Mouse (Mus musculus): ENCODE results near the gene Adgrl1. TPM values are rescaled to one million over a fixed set of nuclear protein-coding genes. Genes with fewer than 3 reads are reported as not detected.

Gene Adgrl1
- polyA plus RNA-seq, 1 experiment from 2014 or later = 0.04 TPM

- Histone ChIP-seq H3K36me3 (ENCODE audit: inconsistent target) (no peaks in the 10 kb centered on the region), H3K4me3 (ENCODE audit: inconsistent target) (no peak overlapping the region), H3K79me2 (ENCODE audit: inconsistent target) (no peaks in the 10 kb centered on the region), H3K27ac (no peak overlapping the region)
- 96% methylated on average over 6 of the region's 6 CpGs for WGBS (ENCODE audit: missing documents)
Measured at GRCm38 (mm10) chr8:83917566-83917965, 17.7 kb downstream of the Adgrl1 start.

- no peak overlapping the region for H3K4me3 ChIP-seq (ENCODE audit: inconsistent target)
- H3K27ac ChIP-seq = no peak overlapping the region
- H3K36me3 ChIP-seq (ENCODE audit: inconsistent target) = no peaks in the 10 kb centered on the region
- WGBS (ENCODE audit: missing documents) = 82% methylated on average over 3 of the region's 3 CpGs
- no peaks in the 10 kb centered on the region for H3K79me2 ChIP-seq (ENCODE audit: inconsistent target)
Measured at GRCm38 (mm10) chr8:83921558-83921957, 21.7 kb downstream of the Adgrl1 start.

- WGBS (ENCODE audit: missing documents) = 86% methylated on average over 8 of the region's 8 CpGs
- H3K79me2 ChIP-seq (ENCODE audit: inconsistent target) = no peaks in the 10 kb centered on the region
- H3K36me3 ChIP-seq (ENCODE audit: inconsistent target) = no peaks in the 10 kb centered on the region
- H3K27ac ChIP-seq = no peak overlapping the region
- H3K4me3 ChIP-seq (ENCODE audit: inconsistent target) = no peak overlapping the region
Measured at GRCm38 (mm10) chr8:83922727-83923126, 22.8 kb downstream of the Adgrl1 start.

- no peak overlapping the region for H3K4me3 ChIP-seq (ENCODE audit: inconsistent target)
- 95% methylated on average over 5 of the region's 5 CpGs for WGBS (ENCODE audit: missing documents)
Measured at GRCm38 (mm10) chr8:83924585-83924984, 24.7 kb downstream of the Adgrl1 start.

GRCm38 (mm10) chr8:83926266-83926665 lies 26.4 kb downstream of the Adgrl1 start:
- Histone ChIP-seq H3K79me2 (ENCODE audit: inconsistent target) (no peaks in the 10 kb centered on the region), H3K4me3 (ENCODE audit: inconsistent target) (no peak overlapping the region), H3K36me3 (ENCODE audit: inconsistent target) (no peaks in the 10 kb centered on the region), H3K27ac (no peak overlapping the region)
- WGBS (ENCODE audit: missing documents) = 91% methylated on average over 6 of the region's 7 CpGs

More at GRCm38 (mm10) chr8:83924585-83924984, 24.7 kb downstream of the Adgrl1 start:
- no peaks in the 10 kb centered on the region for H3K79me2 ChIP-seq (ENCODE audit: inconsistent target)
- H3K36me3 ChIP-seq (ENCODE audit: inconsistent target) = no peaks in the 10 kb centered on the region
- no peak overlapping the region for H3K27ac ChIP-seq

GRCm38 (mm10) chr8:83934222-83934621 lies 34.3 kb downstream of the Adgrl1 start:
- WGBS (ENCODE audit: missing documents) = 85% methylated on average over 5 of the region's 5 CpGs
- Histone ChIP-seq H3K79me2 (ENCODE audit: inconsistent target) (no peaks in the 10 kb centered on the region), H3K27ac (no peak overlapping the region), H3K36me3 (ENCODE audit: inconsistent target) (no peaks in the 10 kb centered on the region), H3K4me3 (ENCODE audit: inconsistent target) (no peak overlapping the region)

- Histone ChIP-seq H3K36me3 (ENCODE audit: inconsistent target) (no peaks in the 10 kb centered on the region), H3K4me3 (ENCODE audit: inconsistent target) (no peak overlapping the region), H3K79me2 (ENCODE audit: inconsistent target) (no peaks in the 10 kb centered on the region), H3K27ac (no peak overlapping the region)
- 96% methylated on average over 2 of the region's 2 CpGs for WGBS (ENCODE audit: missing documents)
Measured at GRCm38 (mm10) chr8:83934994-83935393, 35.1 kb downstream of the Adgrl1 start.

- H3K4me3 ChIP-seq (ENCODE audit: inconsistent target) = no peak overlapping the region
- 97% methylated on average over 8 of the region's 8 CpGs for WGBS (ENCODE audit: missing documents)
- H3K79me2 ChIP-seq (ENCODE audit: inconsistent target) = no peaks in the 10 kb centered on the region
- no peak overlapping the region for H3K27ac ChIP-seq
- H3K36me3 ChIP-seq (ENCODE audit: inconsistent target) = no peaks in the 10 kb centered on the region
Measured at GRCm38 (mm10) chr8:83935435-83935834, 35.5 kb downstream of the Adgrl1 start.

- Histone ChIP-seq H3K79me2 (ENCODE audit: inconsistent target) (no peaks in the 10 kb centered on the region), H3K4me3 (ENCODE audit: inconsistent target) (no peak overlapping the region), H3K27ac (no peak overlapping the region), H3K36me3 (ENCODE audit: inconsistent target) (no peaks in the 10 kb centered on the region)
- 91% methylated on average over 6 of the region's 7 CpGs for WGBS (ENCODE audit: missing documents)
Measured at GRCm38 (mm10) chr8:83937645-83938044, 37.7 kb downstream of the Adgrl1 start.

GRCm38 (mm10) chr8:83938330-83938729 lies 38.4 kb downstream of the Adgrl1 start:
- no peaks in the 10 kb centered on the region for H3K36me3 ChIP-seq (ENCODE audit: inconsistent target)

GRCm38 (mm10) chr8:83941066-83941677 lies 41.3 kb downstream of the Adgrl1 start:
- WGBS (ENCODE audit: missing documents) = 79% methylated on average over 6 of the region's 6 CpGs
- no peak overlapping the region for H3K4me3 ChIP-seq (ENCODE audit: inconsistent target)
- H3K79me2 ChIP-seq (ENCODE audit: inconsistent target) = no peaks in the 10 kb centered on the region
- H3K36me3 ChIP-seq (ENCODE audit: inconsistent target) = no peaks in the 10 kb centered on the region
- no peak overlapping the region for H3K27ac ChIP-seq

More at GRCm38 (mm10) chr8:83938330-83938729, 38.4 kb downstream of the Adgrl1 start:
- H3K79me2 ChIP-seq (ENCODE audit: inconsistent target) = no peaks in the 10 kb centered on the region
- WGBS (ENCODE audit: missing documents) = 96% methylated on average over 15 of the region's 15 CpGs
- H3K27ac ChIP-seq = no peak overlapping the region
- no peak overlapping the region for H3K4me3 ChIP-seq (ENCODE audit: inconsistent target)

- Histone ChIP-seq H3K36me3 (ENCODE audit: inconsistent target) (no peaks in the 10 kb centered on the region), H3K4me3 (ENCODE audit: inconsistent target) (no peak overlapping the region), H3K79me2 (ENCODE audit: inconsistent target) (no peaks in the 10 kb centered on the region), H3K27ac (no peak overlapping the region)
- WGBS (ENCODE audit: missing documents) = 100% methylated on average over 1 of the region's 1 CpGs
Measured at GRCm38 (mm10) chr8:83942446-83942845, 42.5 kb downstream of the Adgrl1 start.

- Histone ChIP-seq H3K36me3 (ENCODE audit: inconsistent target) (no peaks in the 10 kb centered on the region), H3K79me2 (ENCODE audit: inconsistent target) (no peaks in the 10 kb centered on the region), H3K27ac (no peak overlapping the region), H3K4me3 (ENCODE audit: inconsistent target) (no peak overlapping the region)
- 69% methylated on average over 3 of the region's 3 CpGs for WGBS (ENCODE audit: missing documents)
Measured at GRCm38 (mm10) chr8:83945540-83945939, 45.6 kb downstream of the Adgrl1 start.

- Histone ChIP-seq H3K4me3 (ENCODE audit: inconsistent target) (peak overlapping the region; percentile 58), H3K27ac (peak overlapping the region; percentile 10; the same call in 1 of the 2 replicates), H3K79me2 (ENCODE audit: inconsistent target) (peaks cover 42% of the 10 kb centered on the region), H3K36me3 (ENCODE audit: inconsistent target) (no peaks in the 10 kb centered on the region)
- WGBS (ENCODE audit: missing documents) = 8% methylated on average over 14 of the region's 14 CpGs
Measured at GRCm38 (mm10) chr8:83954749-83955105, 54.8 kb downstream of the Adgrl1 start.

- H3K36me3 ChIP-seq (ENCODE audit: inconsistent target) = no peaks in the 10 kb centered on the region
- under 1% methylated on average over 74 of the region's 75 CpGs for WGBS (ENCODE audit: missing documents)
- peaks cover 48% of the 10 kb centered on the region for H3K79me2 ChIP-seq (ENCODE audit: inconsistent target)
- H3K27ac ChIP-seq = peak within 1 kb of the TSS; percentile 45
- H3K4me3 ChIP-seq (ENCODE audit: inconsistent target) = peak within 1 kb of the TSS; percentile 71
Measured at GRCm38 (mm10) chr8:83955106-83955957, 55.4 kb downstream of the Adgrl1 start, which contains the start of the genes Gm10644 and Asf1b. Gene Gm10644, minus strand, starts transcription at chr8:83955205. Gene Asf1b, plus strand, starts transcription at chr8:83955507.
